Mouse (Mus musculus) hindlimb bud, embryonic 11.5 days (tissue): ENCODE measurements around the gene Dph6.

Experiments
- DNase-seq: peaks from one replicate; pipeline ENCODE4 v3.0.0-alpha.2; 2012; ENCODE audit warnings: low read depth, low spot score; ENCODE audit errors: extremely low spot score

The Dph6 gene

DNA sequence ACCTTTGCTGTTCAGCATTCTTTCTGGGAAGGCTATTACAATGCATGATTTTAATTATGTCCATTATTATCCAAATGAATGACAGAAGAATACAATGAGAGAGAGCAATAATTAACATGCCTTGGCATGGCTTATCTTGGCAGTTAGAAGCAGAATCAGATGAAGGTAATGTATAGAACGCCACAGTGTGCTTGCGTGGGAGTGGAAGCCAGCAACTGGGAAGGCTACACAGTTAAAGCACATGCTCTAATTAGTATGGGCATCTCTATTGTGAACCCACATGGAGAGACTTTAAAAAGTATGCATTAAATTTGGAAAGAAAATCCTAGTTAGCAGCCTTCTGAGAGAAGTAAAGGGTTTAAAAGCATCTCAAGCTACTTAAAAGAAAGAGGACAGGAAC is 112.4 kb downstream of the Dph6 start:
- DNase-seq, result no peak

DNA sequence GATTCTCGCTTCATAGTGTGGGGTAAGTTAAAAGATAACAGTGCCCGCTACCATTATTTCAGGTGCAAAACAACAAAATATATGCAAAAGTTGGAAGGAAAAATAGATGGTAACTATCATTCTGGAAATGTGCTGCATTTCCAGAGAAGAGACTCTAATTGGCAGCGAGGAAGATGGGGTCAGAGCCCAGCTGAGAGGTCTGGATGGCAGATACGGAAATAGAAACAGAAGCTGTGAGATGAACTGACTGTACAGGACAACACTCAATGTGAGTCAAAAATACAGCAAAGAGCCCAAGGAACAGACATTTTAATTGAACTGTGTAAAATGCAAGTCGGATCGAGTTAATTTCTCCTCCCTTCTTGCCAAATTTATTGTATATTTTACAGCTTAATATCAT is 114.3 kb downstream of the Dph6 start:
- no peak for DNase-seq

DNA sequence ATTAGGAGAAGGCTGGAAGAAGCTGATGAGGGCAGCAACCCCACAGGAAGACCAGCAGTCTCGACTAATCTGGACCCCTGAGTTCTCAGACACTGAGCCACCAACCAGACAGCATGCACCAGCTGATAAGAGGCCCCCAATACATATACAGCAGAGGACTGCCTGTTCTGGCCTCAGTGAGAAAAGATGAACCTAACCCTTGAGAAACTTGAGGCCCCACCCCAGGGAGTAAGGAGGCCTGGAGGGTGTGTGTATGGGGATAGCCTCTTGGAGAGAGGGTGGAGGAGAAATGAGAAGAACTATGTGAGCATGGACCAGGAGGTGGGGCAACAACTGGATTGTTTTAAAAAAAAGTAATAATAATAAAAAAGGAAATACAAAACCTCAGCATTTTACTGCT is 118.7 kb downstream of the Dph6 start:
- DNase-seq, result no peak

DNA sequence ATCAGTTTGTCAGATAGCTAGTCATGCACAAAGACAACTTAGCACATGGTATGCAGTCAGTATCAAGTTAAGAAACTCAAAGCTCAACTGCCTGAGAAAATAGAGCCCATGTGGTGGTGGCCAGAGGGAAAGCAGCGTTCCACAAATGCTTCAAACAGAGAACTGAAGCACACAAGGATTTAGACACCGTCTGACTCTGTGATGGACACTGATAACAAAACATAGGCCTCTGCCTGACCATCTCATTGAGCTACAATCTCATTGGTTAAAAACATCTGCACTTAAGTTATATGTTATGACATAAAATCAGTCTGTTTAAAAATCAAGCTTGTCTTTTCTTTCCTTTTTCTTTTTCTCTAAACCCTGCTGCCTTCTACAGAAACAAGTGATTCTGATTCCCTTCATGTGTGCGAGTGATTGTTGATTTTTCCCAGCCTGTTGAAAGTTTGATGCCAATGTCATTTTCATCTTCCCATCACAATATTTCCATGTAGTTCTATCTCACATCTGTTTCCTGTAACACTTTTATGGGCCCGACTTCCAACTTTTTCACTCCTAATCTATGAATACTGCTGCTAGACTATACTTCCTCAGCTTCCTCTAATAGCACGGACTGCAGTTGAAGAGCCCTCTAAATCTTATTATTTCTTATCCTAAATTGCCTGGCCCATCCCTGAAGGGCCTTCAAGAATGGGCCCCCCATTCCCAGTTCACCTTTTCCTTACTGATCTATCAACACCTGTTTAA is 123.6 kb downstream of the Dph6 start:
- no peak for DNase-seq

DNA sequence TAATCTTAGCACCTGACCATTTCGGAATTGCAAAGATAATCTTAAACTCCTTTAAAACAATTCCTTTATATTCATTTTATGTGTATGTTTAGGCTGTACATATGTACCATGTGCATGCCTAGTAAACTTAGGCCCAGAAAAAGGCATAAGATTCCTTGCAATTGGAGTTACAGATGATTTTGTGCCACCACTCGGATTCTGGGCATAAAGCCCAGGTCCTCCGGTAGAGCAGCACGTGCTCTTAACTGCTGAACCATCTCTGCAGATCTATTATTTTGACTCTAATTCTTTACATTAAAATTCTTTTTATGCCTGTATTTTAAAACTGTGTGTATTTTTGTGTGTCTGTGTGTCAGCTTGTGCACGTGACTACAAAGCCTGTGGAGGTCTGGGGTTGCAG is 134.3 kb downstream of the Dph6 start:
- no peak for DNase-seq

DNA sequence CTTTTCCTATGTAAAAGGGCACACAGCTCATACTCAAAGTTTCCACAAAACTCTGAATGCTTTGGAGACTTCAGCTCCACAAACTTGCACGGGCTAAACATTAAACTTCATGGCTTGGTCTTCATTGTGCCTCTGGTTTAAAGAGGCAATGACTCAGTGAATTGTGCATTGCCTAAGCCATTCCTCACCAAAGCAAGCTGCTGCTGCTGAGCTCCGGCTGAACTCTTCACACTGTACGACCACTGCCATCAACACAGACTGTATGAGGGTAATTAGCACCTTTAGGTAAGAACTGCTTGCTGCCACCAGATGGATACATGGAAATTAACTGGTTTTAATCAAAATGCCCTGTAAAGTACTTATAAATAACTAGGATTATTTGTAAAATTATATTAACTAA is 134.9 kb downstream of the Dph6 start:
- DNase-seq, result no peak

DNA sequence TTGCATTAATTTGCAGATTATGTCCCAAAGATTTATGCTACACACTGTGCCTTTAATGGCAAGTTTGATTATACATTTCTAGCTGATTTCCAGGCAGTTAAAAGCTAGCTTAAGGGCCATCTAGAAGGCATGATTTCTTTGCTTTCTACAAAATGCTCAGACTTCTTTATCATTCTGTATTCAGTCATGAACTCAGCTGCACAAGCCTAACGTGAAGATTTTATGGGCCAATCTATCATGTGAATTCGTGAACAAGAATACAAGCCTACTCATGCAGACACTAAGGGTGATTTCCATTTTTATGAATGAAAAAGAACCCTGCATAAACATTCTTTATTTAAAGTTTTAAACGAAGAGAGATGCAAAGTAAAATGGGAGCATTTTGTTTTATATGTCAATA is 162.4 kb downstream of the Dph6 start:
- peak; percentile 3 for DNase-seq

DNA sequence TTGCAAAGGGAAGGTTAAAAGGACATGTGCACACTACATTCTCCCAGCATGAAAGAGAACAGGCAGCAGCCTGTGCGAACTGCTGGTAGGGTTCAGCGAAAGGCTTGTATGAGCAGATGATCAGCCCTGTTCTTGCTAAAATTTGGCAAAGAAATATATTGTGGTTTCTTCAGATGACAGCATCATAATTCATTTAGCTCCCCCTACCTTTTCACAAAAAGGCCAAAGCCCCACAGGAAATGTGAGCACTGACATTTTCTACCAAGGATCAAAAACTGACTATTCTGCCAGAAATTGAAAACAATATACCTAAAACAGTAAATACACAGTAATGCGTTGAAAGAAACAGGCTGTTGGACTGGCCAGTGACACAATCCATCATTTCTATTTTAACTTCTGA is 162.9 kb downstream of the Dph6 start:
- DNase-seq, result no peak

DNA sequence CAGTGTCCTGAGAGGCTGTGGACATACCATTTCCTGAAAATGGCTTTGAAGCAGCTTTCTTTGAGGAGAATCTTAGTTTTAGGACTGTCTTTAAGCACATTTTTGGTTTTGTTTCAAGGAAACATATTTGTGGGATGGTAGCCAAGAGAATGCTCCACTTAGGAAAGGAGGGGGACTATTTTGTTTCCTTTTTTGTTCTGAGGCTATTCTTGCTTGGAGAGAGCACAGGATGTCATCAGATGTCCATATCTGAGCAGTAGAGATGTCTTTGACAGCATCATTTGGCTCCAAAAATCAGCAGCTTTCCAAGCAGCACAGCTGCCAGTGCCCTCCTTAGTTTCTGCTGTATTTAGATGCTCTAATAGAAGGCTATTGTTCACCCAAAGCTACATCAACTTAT is 167.8 kb downstream of the Dph6 start:
- DNase-seq, result no peak
